Mouse (Mus musculus) liver, adult 10 weeks (tissue): Measurements from ENCODE around the gene Serpine1. TPM values are rescaled to one million over a fixed set of nuclear protein-coding genes. Genes with fewer than 3 reads are reported as not detected.

ENCODE experiments used
- polyA plus RNA-seq: library from polyadenylated mRNA; stranded (reverse); fragments of 350-450 nt; fragmentation: Illumina TruSeq; extraction: RNeasy Lipid Tissue Mini Kit (QIAGEN cat#74804); gene quantifications from one replicate; pipeline ENCODE4 v1.2.3, GENCODE M21; 2014; ENCODE audit warnings: low read depth, low replicate concordance

Gene Serpine1
- polyA plus RNA-seq, result 0.69 TPM

GRCm38 (mm10) chr5:137072079-137072960 lies at the start of gene Serpine1:
TSS of gene Serpine1 (minus strand) at chr5:137072268.

DNA sequence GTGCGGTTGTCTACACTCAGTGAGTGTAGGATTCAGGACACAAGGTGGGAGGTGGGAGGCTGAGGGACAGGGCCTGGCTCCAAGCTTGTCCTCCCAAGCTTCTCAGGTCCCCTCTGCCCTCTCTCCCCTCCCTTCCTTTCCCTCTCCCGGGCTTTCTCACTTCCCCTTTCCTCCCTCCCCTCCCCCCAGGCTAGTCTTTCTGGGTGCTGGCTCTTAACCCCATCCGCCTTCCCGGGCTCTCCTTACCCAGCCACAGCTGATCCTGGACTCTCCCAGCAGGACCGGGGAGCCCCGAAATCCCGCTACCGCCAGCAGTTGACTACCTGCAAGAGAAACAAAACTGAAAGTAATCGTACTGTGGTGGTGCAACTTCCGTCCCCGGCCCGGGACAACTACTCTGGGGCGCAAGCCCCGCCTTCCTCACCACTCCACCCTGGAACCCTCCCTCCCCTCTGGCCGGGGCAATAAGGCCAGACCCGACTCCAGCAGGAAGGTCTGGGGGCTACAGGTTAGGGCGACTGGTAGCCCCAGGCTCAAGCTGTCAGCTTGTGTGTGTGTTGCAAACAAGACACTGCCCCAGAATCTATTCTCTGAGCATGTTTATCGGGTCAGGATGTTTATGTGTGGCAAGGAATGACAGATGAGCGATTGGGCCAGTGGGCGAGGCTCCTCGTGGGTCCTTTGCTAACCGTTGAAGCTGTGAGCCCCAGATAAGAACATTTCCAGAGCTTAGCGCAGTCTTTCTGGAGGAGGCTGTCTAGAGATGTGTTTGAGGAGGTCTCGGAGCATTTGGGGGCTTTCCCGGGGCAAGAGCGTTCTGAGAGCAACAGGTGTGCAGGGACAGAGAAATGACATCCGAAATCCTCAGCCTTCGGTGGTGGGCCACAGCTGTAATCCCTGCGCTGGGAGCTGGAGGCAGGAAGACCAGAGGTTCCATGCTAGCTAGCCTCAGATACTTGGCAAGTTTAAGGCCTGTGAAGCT lies 44.1 kb upstream of the Serpine1 start, which contains the start of gene Trim56:
Trim56 (minus strand) TSS at position 344 of the 982 bp plus-strand sequence.

GRCm38 (mm10) chr5:137045402-137046323 lies 26.4 kb downstream of the Serpine1 start, which contains the start of gene Ap1s1:
TSS of gene Ap1s1 (minus strand) at chr5:137046135.

GRCm38 (mm10) chr5:137026092-137026491 lies 46.0 kb downstream of the Serpine1 start, which contains the start of gene Vgf:
TSS of gene Vgf (plus strand) at chr5:137026392.

Other genes starting within 250 kb of the Serpine1 start
- gene Col26a1, start 189.1 kb downstream of the Serpine1 start, polyA plus RNA-seq, result not detected
- gene Ift22, start 164.1 kb downstream of the Serpine1 start, polyA plus RNA-seq, result 1.7 TPM
- 9.0 TPM for gene Fis1, start 119.0 kb downstream of the Serpine1 start, polyA plus RNA-seq
- gene Cldn15, start 105.7 kb downstream of the Serpine1 start, polyA plus RNA-seq, result not detected
- gene Plod3, start 85.2 kb downstream of the Serpine1 start, polyA plus RNA-seq, result 1.1 TPM
- gene Znhit1, start 84.2 kb downstream of the Serpine1 start, polyA plus RNA-seq, result 6.6 TPM
- gene Vgf, start 45.9 kb downstream of the Serpine1 start, polyA plus RNA-seq, result not detected
- gene Ap1s1, start 26.1 kb downstream of the Serpine1 start, polyA plus RNA-seq, result 9.6 TPM
- 7.7 TPM for gene Trim56, start 43.9 kb upstream of the Serpine1 start, polyA plus RNA-seq
- gene Muc3, start 77.1 kb upstream of the Serpine1 start, polyA plus RNA-seq, result 0.26 TPM
- not detected for gene Muc3a, start 140.1 kb upstream of the Serpine1 start, polyA plus RNA-seq
- gene Ache, start 215.3 kb upstream of the Serpine1 start, polyA plus RNA-seq, result not detected
- gene Ufsp1, start 222.4 kb upstream of the Serpine1 start, polyA plus RNA-seq, result 0.93 TPM
- 19.3 TPM for gene Srrt, start 235.4 kb upstream of the Serpine1 start, polyA plus RNA-seq
- gene Trip6, start 242.1 kb upstream of the Serpine1 start, polyA plus RNA-seq, result 0.19 TPM